Mouse (Mus musculus) embryonic fibroblast, embryonic 13.5 days (primary cell): Measurements from ENCODE around the gene Aim2.

ENCODE experiments used
- CTCF ChIP-seq: IDR thresholded peaks from 2 replicates; pipeline ENCODE4 v1.5.1; 2011; ENCODE audit warnings: mild to moderate bottlenecking, control low read depth, low read length, moderate library complexity, borderline replicate concordance; ENCODE audit not compliant: insufficient read depth
- POLR2A ChIP-seq: IDR thresholded peaks from 2 replicates; pipeline ENCODE4 v1.6.1; 2011; ENCODE audit warnings: low read depth, mild to moderate bottlenecking, control low read depth, low read length, moderate library complexity

GRCm38 (mm10) chr1:173357799-173358198 is 7.1 kb downstream of the Aim2 start:
- no peak for TF ChIP-seq POLR2A
- TF ChIP-seq CTCF = no peak
